Mouse (Mus musculus) C2C12 (cell line): ENCODE measurements at regions not wholly inside any gene's neighbourhood (a gene's known extent, or its start where the extent isn't known, plus 50 kb on each side); places are given as distances from the start of the nearest gene placed in this dataset.

Experiments used
- H3K27me3 ChIP-seq: one replicate; pipeline ENCODE4 v1.6.1; 2011; ENCODE audit not compliant: control insufficient read depth, insufficient read depth, insufficient read length
- H3K36me3 ChIP-seq: one replicate; pipeline ENCODE4 v1.6.1; 2011; ENCODE audit not compliant: control insufficient read depth, insufficient read depth
- H3K4me3 ChIP-seq: one replicate; pipeline ENCODE4 v1.5.1; 2011; ENCODE audit warnings: mild to moderate bottlenecking, control low read depth; ENCODE audit not compliant: poor library complexity, insufficient read depth, severe bottlenecking
- H3K79me2 ChIP-seq: one replicate; pipeline ENCODE4 v1.6.1; 2011; ENCODE audit not compliant: control insufficient read depth, insufficient read depth
- H3K79me3 ChIP-seq: one replicate; pipeline ENCODE4 v1.6.1; 2011; ENCODE audit warnings: low read depth, control low read depth
- H3ac ChIP-seq: one replicate; pipeline ENCODE3; 2011; ENCODE audit warnings: low read depth; ENCODE audit not compliant: control insufficient read depth, insufficient read length
- CEBPB ChIP-seq: IDR thresholded peaks from one replicate; pipeline ENCODE4 v1.6.1; 2011; ENCODE audit warnings: low read depth, mild to moderate bottlenecking, control low read depth, moderate library complexity
- CTCF ChIP-seq: IDR thresholded peaks from one replicate; pipeline ENCODE4 v1.5.1; 2011; ENCODE audit not compliant: control insufficient read depth, insufficient read depth, insufficient read length
- FOSL1 ChIP-seq: IDR thresholded peaks from one replicate; pipeline ENCODE4 v1.8.0; 2011; ENCODE audit warnings: mild to moderate bottlenecking, low read length; ENCODE audit not compliant: poor library complexity, insufficient read depth, severe bottlenecking
- MAX ChIP-seq: IDR thresholded peaks from one replicate; pipeline ENCODE4 v1.6.1; 2011; ENCODE audit warnings: mild to moderate bottlenecking, control low read depth
- MYOD1 ChIP-seq: IDR thresholded peaks from one replicate; pipeline ENCODE4 v1.6.1; 2011; ENCODE audit warnings: low read depth; ENCODE audit not compliant: control insufficient read depth, insufficient read length
- MYOG ChIP-seq: IDR thresholded peaks from one replicate; pipeline ENCODE4 v1.6.1; 2011; ENCODE audit not compliant: control insufficient read depth, insufficient read length; ENCODE audit errors: extremely low read depth
- USF1 ChIP-seq: IDR thresholded peaks from one replicate; pipeline ENCODE4 v1.6.1; 2011; ENCODE audit warnings: low read depth, mild to moderate bottlenecking, control low read depth, moderate library complexity

DNA sequence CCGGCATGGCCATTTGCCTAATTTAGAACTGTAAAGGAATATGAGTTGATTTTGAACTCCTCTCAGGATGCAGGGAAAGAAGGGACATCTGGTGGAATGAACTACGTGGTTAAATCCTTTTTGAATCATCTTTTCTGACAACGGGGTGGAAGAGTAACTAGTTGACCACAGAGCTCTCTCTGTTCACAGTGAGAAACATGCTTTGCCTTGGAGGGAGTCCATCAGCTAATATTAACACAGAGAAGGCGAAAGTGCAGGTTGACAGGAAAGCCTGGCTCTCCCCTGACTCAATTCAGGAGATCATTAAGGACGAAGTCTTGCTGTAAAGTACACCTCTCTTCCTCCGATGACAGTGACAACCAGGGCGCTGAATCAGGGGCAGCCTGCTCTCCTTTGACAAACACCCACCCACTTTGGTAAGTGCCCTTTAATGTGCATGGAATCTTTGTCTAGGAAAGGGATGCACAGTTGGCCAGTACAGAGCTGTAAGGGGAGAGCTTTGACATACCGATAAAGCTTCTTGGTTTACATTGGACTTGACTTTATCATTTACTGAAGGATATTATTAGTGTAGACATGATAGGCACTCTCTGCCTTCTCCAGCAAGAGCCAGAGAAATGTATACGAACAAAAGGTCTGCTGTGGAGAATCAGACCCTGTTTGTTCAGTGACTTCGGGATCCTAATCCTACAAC lies 480.3 kb downstream of the Gm10295 start:
- H3K27me3 ChIP-seq: no peaks in the 10 kb centered on the region
- TF ChIP-seq FOSL1: no peak
- TF ChIP-seq MYOD1: no peak
- no peak for TF ChIP-seq MAX
- no peak for TF ChIP-seq MYOG
- no peaks in the 10 kb centered on the region for H3K79me3 ChIP-seq

DNA sequence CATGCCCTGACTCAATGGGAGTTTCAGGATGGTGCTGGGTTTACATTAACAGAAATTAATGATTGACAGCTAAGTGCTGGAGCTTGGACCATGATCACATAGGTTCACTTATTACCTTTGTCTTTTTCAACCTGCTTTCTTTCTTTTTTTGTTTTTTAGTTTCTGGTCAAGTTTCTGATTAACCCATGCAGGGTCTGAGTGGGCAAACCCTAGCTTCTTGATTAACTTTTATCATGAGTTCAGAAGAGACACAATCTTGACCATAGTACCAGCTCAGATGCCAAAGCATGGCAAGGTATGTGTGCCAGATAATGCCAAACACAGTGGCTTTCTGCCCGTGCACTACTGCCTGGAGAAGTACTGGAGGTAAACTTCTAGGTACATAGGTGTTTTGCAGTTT lies 482.2 kb downstream of the Gm10295 start:
- Histone ChIP-seq H3K79me2 (no peaks in the 10 kb centered on the region), H3K27me3 (no peaks in the 10 kb centered on the region), H3K4me3 (no peak overlapping the region), H3K36me3 (no peaks in the 10 kb centered on the region), H3K79me3 (no peaks in the 10 kb centered on the region), H3ac (no peak overlapping the region)
- no peak for TF ChIP-seq MYOG
- no peak for TF ChIP-seq FOSL1

More for the DNA sequence above, 480.3 kb downstream of the Gm10295 start:
- Histone ChIP-seq H3K79me2 (no peaks in the 10 kb centered on the region), H3K4me3 (no peak overlapping the region), H3ac (no peak overlapping the region), H3K36me3 (no peaks in the 10 kb centered on the region)

- TF ChIP-seq CEBPB: no peak
- TF ChIP-seq FOSL1: no peak
- TF ChIP-seq MYOD1: no peak
- no peak for TF ChIP-seq MAX
- TF ChIP-seq MYOG: no peak
- TF ChIP-seq CTCF: no peak
- no peak for TF ChIP-seq USF1
- H3K79me3 ChIP-seq: no peaks in the 10 kb centered on the region
- no peaks in the 10 kb centered on the region for H3K79me2 ChIP-seq
- H3K36me3 ChIP-seq: no peaks in the 10 kb centered on the region
- no peak overlapping the region for H3ac ChIP-seq
- no peaks in the 10 kb centered on the region for H3K27me3 ChIP-seq
- no peak overlapping the region for H3K4me3 ChIP-seq
These were observed 491.3 kb downstream of the Gm10295 start for GRCm38 (mm10) chr7:70859957-70860356.

- H3K79me3 ChIP-seq: no peaks in the 10 kb centered on the region
- no peak overlapping the region for H3ac ChIP-seq
- no peaks in the 10 kb centered on the region for H3K36me3 ChIP-seq
- no peaks in the 10 kb centered on the region for H3K79me2 ChIP-seq
- no peaks in the 10 kb centered on the region for H3K27me3 ChIP-seq
- H3K4me3 ChIP-seq: no peak overlapping the region
- TF ChIP-seq CTCF: no peak
- TF ChIP-seq MYOD1: no peak
- no peak for TF ChIP-seq MYOG
- TF ChIP-seq CEBPB: no peak
- TF ChIP-seq MAX: no peak
- TF ChIP-seq FOSL1: no peak
- no peak for TF ChIP-seq USF1
These were observed 484.2 kb upstream of the Nr2f2 start for GRCm38 (mm10) chr7:70850726-70851125.

GRCm38 (mm10) chr7:70848016-70848776 lies 481.7 kb upstream of the Nr2f2 start:
- Histone ChIP-seq H3K4me3 (no peak overlapping the region), H3K79me2 (no peaks in the 10 kb centered on the region), H3K27me3 (no peaks in the 10 kb centered on the region), H3K79me3 (no peaks in the 10 kb centered on the region), H3ac (no peak overlapping the region), H3K36me3 (no peaks in the 10 kb centered on the region)
- no peak for TF ChIP-seq MYOG
- TF ChIP-seq USF1: no peak
- no peak for TF ChIP-seq MYOD1
- TF ChIP-seq MAX: no peak
- TF ChIP-seq CTCF: no peak
- no peak for TF ChIP-seq CEBPB
- TF ChIP-seq FOSL1: no peak
